Mouse (Mus musculus) spleen, adult 2 months (tissue): ENCODE measurements around the gene Osbp. TPM values are rescaled to one million over a fixed set of nuclear protein-coding genes. Genes with fewer than 3 reads are reported as not detected.

Experiments
- DNase-seq, 2 experiments: peaks; one replicate each; pipeline versions ENCODE4 v3.0.0 to v3.0.0-alpha.2; 2012 to 2021; ENCODE audit warnings: low spot score in 2 of 2, low read depth in 1 of 2
- H3K27ac ChIP-seq: fragments of 200-500 bp; 2 replicates; pipeline ENCODE4 v1.5.1; 2012; ENCODE audit warnings: low read length, inconsistent platforms; ENCODE audit not compliant: insufficient read depth
- H3K27me3 ChIP-seq: fragments of 200-500 bp; 2 replicates; pipeline ENCODE4 v1.6.1; 2012; ENCODE audit warnings: mild to moderate bottlenecking, moderate library complexity, low read length, inconsistent platforms; ENCODE audit not compliant: control insufficient read depth, insufficient read depth
- H3K36me3 ChIP-seq: fragments of 200-500 bp; 2 replicates; pipeline ENCODE4 v1.6.1; 2012; ENCODE audit warnings: mild to moderate bottlenecking, low read length, inconsistent platforms; ENCODE audit not compliant: control insufficient read depth, insufficient read depth
- H3K4me1 ChIP-seq: fragments of 200-500 bp; 2 replicates; pipeline ENCODE4 v1.6.1; 2011; ENCODE audit warnings: inconsistent platforms; ENCODE audit not compliant: control insufficient read depth, insufficient read depth, insufficient read length
- H3K4me3 ChIP-seq: fragments of 200-500 bp; 2 replicates; pipeline ENCODE4 v1.5.1; 2011; ENCODE audit warnings: mild to moderate bottlenecking, inconsistent platforms; ENCODE audit not compliant: insufficient read depth, insufficient read length; ENCODE audit errors: extremely low read depth
- CTCF ChIP-seq: fragments of 200-500 bp; IDR thresholded peaks from 2 replicates; pipeline ENCODE4 v1.5.1; 2011; ENCODE audit warnings: mild to moderate bottlenecking, inconsistent platforms; ENCODE audit not compliant: insufficient read depth, insufficient read length, insufficient replicate concordance; ENCODE audit errors: extremely low read depth
- POLR2A ChIP-seq: fragments of 200-500 bp; IDR thresholded peaks from 2 replicates; pipeline ENCODE4 v1.6.1; 2011; ENCODE audit warnings: low read depth, low read length, inconsistent platforms
- WGBS: fragments of 180-500 bp; shearing (Covaris S2); methylation state at CpG from one replicate; pipeline ENCODE4 v1.1.7; 2018; 5-methylcytosine and 5-hydroxymethylcytosine counted together
- polyA plus RNA-seq: library from polyadenylated mRNA; depleted of rRNA; stranded (reverse); fragments of >200 nt; gene quantifications from 2 replicates; pipeline ENCODE4 v1.2.3, GENCODE M21; 2012

Osbp gene
- polyA plus RNA-seq, 1 experiment: 9.6 TPM

DNA sequence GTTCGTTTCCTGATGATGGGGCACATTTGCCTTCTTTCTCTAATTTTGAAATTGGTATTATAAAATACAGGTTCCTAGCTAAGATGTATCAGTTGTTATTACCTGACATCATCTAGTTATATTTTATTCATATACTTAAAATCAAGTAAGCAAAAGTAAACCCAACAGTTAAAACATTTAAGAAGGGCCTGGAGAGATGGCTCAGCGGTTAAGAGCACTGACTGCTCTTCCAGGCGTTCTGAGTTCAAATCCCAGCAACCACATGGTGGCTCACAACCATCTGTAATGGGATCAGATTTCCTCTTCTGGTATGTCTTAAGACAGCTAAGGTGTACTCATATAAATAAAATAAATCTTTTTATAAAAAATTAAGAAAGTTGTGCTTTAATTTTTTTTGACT, 22.1 kb downstream of the Osbp start:
- Histone ChIP-seq H3K27ac (no peak overlapping the region), H3K4me3 (no peak overlapping the region), H3K4me1 (no peaks in the 10 kb centered on the region), H3K36me3 (peaks cover 49% of the 10 kb centered on the region), H3K27me3 (no peaks in the 10 kb centered on the region)
- DNase-seq: no peak
- TF ChIP-seq CTCF: no peak
- no peak for TF ChIP-seq POLR2A
- WGBS: 93% methylated on average over 3 of the region's 3 CpGs

DNA sequence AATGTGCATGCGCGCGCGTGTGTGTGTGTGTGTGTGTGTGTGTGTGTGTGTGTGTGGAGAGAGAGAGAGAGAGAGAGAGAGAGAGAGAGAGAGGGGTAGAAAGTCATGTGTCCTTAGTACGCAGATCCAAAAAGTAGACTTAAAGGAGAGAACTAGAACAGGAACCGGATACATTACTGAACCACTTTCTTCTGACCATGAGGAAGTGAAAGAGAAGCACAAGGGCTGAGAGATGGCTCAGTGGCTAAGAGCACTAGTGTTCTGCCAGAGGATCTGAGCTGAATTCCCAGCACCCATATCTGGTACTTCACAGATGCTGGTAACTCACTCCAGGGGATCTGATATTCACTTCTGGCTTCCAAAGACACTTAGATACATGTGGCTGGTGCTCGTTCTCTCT, 23.6 kb downstream of the Osbp start:
- no peaks in the 10 kb centered on the region for H3K4me1 ChIP-seq
- no peak overlapping the region for H3K27ac ChIP-seq
- TF ChIP-seq POLR2A (no peak), CTCF (no peak)
- H3K27me3 ChIP-seq: no peaks in the 10 kb centered on the region
- no peak for DNase-seq
- no peak overlapping the region for H3K4me3 ChIP-seq
- WGBS: 75% methylated on average over 7 of the region's 7 CpGs
- peaks cover 45% of the 10 kb centered on the region for H3K36me3 ChIP-seq

DNA sequence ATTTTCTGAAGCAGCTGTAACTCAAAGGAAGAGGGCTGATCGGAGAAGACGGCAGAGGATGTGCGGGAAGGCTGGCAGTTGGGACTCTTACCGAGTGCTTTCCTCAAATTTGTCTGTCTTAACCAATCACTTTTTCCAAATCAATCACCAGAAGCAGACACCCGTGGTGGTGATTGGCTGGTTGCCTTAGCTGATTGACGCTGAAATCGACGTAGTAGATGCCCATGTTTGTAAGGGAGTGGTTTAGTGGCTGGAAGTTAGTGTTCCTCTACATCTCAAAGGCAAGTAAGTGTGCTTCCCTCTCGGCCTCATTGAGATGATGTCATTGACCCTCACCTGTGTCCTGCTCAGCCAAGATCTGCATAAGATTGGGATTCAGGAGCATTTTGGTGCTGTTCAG, 26.3 kb downstream of the Osbp start:
- TF ChIP-seq CTCF: no peak
- TF ChIP-seq POLR2A: no peak
- peaks cover 40% of the 10 kb centered on the region for H3K36me3 ChIP-seq
- H3K4me3 ChIP-seq: no peak overlapping the region
- no peak for DNase-seq
- WGBS: 95% methylated on average over 9 of the region's 9 CpGs
- H3K4me1 ChIP-seq: no peaks in the 10 kb centered on the region
- no peak overlapping the region for H3K27ac ChIP-seq
- H3K27me3 ChIP-seq: no peaks in the 10 kb centered on the region

DNA sequence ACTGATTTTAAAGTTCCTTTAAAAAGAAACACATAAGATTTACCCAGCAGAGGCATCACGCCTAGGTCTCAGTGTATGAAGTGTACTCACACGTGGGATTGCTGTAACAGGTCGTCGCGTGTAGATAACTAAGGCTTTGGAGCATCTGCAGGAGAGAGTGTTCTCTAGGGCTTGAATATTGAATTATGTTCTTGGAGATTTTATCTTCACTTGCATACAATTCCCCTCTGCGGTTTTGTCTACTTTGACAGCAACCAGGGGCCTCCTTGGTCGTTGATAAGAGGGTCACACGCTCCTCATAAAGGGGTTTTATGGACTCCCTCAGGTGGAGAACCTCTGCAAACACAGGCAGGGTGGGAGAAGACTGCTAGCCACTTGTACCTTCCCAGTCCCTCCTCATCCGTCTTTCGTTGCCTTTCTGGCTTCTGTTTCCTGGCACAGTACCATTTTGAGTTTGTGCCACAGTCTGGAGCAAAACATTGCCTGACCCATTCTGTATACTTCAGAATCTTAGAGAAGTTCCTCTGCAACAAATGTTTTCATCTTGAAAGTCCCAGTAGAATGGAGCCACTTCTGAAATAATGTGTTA, 26.8 kb downstream of the Osbp start:
- 89% methylated on average over 10 of the region's 10 CpGs for WGBS
- peaks cover 37% of the 10 kb centered on the region for H3K36me3 ChIP-seq
- H3K4me1 ChIP-seq: no peaks in the 10 kb centered on the region
- TF ChIP-seq CTCF: no peak
- TF ChIP-seq POLR2A: no peak
- no peak overlapping the region for H3K4me3 ChIP-seq
- no peak for DNase-seq
- H3K27me3 ChIP-seq: no peaks in the 10 kb centered on the region
- no peak overlapping the region for H3K27ac ChIP-seq

DNA sequence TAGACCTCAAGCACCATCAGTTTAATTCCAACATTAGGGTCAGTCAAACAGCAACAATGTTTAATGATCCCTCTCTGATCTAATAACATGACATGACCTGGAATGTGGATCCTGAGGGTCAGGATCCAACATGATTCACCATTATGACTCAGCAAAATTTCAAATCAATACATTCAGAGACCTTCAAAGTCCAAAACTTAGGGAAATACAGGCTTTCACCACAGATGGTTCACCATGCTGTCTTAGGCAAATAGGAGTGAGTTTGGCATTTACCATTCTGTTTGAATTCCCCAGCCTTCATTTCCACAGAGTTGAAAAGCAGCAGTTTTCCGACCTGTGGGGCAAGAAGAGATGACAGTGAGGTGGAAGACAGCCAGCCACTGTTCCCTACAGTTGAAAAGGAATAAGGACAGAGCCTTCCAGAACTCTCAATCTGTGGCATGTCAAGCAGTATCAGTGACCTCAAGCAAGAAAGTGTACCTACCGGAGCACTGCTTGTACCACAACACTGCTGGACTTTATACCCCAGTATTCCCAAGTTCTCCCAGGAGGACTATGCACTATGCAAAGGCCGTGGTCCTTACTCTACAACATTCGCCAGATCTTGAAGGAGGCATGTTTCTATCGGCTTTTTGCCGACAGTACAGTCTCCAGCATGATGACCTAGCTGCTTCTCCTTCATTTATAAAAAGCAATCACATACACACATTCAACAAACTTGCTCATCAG, 29.1 kb downstream of the Osbp start:
- H3K27ac ChIP-seq: no peak overlapping the region
- H3K4me1 ChIP-seq: no peaks in the 10 kb centered on the region
- 95% methylated on average over 6 of the region's 6 CpGs for WGBS
- no peak overlapping the region for H3K4me3 ChIP-seq
- TF ChIP-seq CTCF (no peak), POLR2A (no peak)
- DNase-seq: no peak
- no peaks in the 10 kb centered on the region for H3K27me3 ChIP-seq
- peaks cover 29% of the 10 kb centered on the region for H3K36me3 ChIP-seq

DNA sequence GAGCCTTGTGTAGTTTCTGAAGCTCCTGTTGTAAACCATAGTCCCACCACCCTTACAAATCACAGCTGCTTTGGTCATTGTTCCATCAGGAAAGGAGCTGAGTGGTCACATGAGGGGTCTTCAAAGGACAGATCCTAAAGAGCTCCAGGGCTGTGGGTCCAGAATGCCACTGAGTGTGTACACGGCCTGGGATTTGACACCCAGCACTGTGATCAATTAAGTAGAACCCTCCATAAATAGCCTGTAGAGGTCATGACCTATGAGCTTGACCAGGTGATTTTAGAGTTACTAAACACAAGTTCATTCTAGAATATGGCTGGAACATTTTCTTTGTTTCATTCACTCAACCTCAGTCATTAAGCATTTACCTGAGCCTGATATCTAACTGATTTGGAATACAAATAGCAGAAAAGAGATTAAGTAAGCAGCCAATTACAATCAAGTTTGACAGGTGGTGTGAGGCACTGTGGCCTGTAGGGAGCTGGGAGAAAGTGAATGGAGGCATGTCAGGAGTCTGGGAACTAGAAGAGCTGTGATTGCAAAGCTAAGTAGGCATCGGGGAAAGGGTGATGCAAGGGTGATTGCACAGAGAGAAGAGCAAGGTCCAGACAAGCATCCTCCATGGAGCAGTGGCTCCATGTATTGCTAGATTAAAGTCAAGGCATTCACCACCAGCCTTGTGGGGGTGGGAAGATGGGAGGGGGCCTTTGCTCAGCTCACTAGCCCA, 30.1 kb downstream of the Osbp start:
- peaks cover 22% of the 10 kb centered on the region for H3K36me3 ChIP-seq
- WGBS: 90% methylated on average over 2 of the region's 2 CpGs
- H3K27ac ChIP-seq: no peak overlapping the region
- no peak overlapping the region for H3K4me3 ChIP-seq
- no peaks in the 10 kb centered on the region for H3K4me1 ChIP-seq
- H3K27me3 ChIP-seq: no peaks in the 10 kb centered on the region
- TF ChIP-seq CTCF (no peak), POLR2A (no peak)
- DNase-seq: no peak

DNA sequence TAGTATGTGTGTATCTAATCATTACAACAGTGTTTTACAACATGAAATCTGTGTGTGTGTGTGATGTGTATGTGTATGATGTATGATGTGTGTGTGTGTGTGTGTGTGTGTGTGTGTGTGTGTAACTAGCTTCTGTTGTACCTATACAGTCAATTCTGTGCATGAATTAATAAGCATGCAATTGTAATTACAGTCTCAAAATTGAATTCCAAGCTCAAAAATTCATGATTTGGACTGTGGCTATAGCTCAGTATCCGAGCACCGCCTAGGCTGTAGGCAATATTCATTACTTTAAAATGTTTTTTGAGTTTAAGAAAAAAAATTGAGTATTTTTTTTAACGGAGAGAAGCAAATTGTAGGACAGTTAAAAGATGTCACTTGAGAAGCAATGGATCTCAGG, 35.9 kb downstream of the Osbp start:
- H3K4me3 ChIP-seq: no peak overlapping the region
- no peak overlapping the region for H3K27ac ChIP-seq
- no peak for TF ChIP-seq POLR2A
- TF ChIP-seq CTCF: no peak
- H3K36me3 ChIP-seq: no peaks in the 10 kb centered on the region
- DNase-seq: no peak
- no peaks in the 10 kb centered on the region for H3K27me3 ChIP-seq
- 29% methylated on average over 3 of the region's 3 CpGs for WGBS
- H3K4me1 ChIP-seq: peaks cover 5% of the 10 kb centered on the region; the same call in 1 of the 2 replicates
